Mouse (Mus musculus): Measurements from ENCODE around the gene Srgap3.

GRCm38 (mm10) chr6:112857057-112857456 lies 90.0 kb downstream of the Srgap3 start:
- no peak for TF ChIP-seq CTCF (IDR thresholded peaks at IDR 0.05; ENCODE audit: borderline replicate concordance, insufficient read depth, low read length)
- no peak for TF ChIP-seq POLR2A (IDR thresholded peaks at IDR 0.05; ENCODE audit: low read depth, low read length)

All from embryonic fibroblast, embryonic 13.5 days (primary cell).